Mouse (Mus musculus): ENCODE results near the gene Gm49345.
A peak's percentile ranks its signal among the peaks of the same experiment; 100 is the strongest.
"Not testable (repeated sequence)": the region's sequence is repeated elsewhere in the genome, so short reads cannot be mapped to it uniquely, and the experiment has no call there.

Gene Gm49345

DNA sequence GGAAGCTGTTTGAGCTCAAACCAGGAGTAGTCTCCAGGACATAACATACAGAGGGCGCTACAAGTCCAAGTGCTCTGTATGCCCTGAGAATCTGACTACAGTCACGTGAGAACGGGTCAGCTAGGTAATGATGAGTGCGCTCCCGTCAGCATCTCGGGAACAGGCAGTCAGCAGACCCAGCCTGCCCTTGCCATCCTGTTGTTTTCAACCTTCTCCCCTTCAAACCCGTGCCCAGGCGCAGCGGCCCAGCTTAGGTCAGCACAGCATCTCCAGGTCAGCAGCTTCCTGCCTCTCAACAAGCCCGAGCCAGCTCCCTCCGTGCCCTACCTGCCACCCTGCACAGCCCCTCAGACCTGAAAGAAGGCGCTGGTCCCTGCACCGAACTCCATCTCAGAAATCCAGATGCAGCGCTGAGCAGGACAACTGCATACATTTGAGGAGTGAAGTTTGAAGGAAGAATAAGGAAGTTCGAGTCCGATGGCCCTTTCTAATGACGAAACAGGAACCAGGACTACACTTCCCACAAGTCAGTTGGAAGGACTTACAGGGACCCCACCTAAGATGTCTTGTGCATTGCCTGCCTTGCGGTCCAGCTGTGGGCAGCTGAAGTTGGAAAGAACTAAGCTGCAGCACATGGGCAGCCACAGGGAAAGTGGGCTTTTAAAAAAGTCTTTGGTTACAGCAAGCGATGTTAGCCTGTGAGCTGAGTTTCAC lies at the start of gene Gm49345, which contains the start of gene Zfp729a:
Gene Gm49345, minus strand, starts transcription at position 476 of the 714 bp plus-strand sequence.
Gene Zfp729a, minus strand, starts transcription at position 498 of the 714 bp plus-strand sequence.
- peak; percentile 91 for DNase-seq

DNA sequence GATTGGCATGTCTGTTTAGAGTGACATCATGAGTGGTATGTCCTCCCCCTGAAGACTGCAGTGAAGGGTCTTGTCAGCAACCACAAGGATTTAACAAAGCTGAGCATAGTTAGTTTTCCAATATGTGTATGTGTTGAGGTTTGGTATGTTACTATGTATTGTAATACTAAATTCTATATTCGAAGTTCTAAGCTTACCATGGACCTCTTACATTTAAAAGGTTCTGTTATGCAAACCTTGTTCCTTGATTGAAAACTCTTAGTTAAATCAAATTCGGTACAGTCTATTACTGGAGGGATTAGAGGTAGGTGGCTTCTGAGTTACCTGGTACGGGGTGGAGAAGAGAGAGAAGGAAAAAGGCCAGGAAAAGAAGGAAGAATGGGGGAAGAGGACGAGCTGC lies 49.4 kb upstream of the Gm49345 start, which contains the start of gene Zfp738:
Gene Zfp738, minus strand, starts transcription at position 101 of the 400 bp plus-strand sequence.
- DNase-seq = no peak

DNA sequence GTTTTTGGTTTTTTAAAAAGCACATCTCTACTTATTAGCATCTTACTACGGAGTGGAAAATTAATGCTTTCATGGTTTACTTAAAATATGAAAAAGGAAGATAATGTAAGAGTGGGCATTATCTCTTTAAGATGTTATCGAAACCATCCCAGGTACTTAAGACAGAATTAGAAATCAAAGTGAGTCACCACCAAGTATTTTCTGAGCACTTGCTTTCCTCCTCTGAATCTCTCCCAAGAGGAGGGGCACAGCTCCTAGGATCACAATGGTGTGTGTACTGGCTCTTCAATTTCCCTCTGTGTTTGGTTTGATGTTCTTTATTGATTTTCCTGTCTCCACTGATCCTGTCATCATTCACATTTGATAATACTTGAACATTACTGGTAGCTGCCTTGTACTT lies 46.3 kb upstream of the Gm49345 start:
- DNase-seq = not testable (repeated sequence)

DNA sequence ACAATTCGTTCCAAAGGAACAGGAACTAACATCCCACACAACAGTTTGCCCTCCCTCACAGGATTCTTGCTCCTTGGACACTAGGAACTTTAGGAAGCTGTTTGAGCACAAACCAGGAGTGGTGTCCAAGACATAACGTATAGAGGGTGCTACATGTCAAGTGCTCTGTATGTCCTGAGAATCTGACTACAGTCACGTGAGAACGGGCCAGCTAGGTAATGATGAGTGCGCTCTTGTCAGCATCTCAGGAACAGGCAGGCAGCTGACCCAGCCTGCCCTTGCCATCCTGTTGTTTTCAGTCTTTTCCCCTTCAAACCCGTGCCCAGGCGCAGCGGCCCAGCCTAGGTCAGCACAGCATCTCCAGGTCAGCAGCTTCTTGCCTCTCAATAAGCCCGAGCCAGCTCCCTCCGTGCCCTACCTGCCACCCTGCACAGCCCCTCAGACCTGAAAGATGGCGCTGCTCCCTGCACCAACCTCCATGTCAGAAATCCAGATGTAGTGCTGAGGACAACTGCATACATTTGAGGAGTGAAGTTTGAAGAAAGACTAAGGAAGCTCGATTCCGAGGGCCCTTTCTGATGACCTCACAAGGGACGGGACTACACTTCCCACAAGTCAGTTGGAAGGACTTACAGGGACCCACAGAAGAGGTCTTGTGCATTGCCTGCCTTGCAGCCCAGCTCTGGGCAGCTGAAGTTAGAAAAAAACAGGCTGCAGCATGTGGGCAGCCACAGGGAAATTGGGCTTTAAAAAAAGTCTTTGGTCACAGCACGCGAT lies 45.6 kb upstream of the Gm49345 start:
- peak; percentile 91 for DNase-seq

DNA sequence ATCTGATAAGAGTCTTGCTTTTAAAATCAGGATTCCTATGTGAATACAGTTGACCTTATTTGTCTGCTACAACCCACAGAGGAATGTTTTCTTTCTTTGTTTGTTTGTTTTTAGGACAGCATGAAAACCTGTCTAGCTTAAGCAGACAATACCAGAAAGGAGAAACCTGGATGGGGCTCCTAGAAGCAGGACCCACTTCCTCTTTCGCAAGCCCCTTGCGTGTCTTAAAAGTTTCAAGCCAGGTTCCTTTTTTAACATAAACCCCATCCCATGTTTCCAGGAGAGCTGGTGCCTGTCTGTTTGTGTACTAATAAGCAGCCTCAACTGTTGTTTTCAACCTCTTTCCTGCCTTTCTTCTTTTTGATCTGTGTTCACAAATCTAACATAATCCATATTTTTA lies 37.3 kb upstream of the Gm49345 start:
- no peak for DNase-seq

DNA sequence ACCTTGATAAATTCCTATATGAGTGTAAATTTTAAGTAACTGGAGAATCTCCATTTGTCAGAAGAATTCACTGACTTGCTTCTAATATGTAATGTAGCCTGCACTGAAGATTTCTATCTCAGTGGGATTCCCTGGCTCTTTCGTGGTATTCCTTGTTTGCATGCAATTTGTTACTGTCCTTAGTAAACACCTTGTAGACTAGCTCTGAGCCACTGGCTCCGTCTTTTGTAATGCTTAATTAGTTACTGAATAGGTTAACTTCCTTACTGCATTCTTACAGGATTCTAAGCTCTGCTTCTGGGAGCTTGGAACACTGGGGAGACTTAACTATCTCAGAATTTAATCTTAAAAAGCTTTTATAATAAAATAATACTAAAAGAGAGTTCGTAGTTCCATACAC lies 14.9 kb upstream of the Gm49345 start:
- DNase-seq = no peak

DNA sequence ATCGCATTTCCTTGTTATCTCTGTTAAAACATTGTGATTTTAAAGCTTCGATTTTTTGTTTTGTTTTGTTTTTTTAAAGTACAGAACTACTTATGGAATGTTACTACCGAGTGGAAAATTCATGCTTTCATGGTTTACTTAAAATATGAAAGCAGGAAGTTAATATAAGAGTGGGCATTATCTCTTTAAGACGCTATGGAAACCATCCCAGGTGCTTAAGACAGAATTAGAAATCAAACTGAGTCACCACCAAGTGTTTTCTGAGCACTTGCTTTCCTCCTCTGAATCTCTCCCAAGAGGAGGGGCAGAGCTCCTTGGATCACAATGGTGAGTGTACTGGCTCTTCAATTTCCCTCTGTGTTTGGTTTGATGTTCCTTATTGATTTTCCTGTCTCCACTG lies 27.5 kb downstream of the Gm49345 start:
- no peak for DNase-seq

DNA sequence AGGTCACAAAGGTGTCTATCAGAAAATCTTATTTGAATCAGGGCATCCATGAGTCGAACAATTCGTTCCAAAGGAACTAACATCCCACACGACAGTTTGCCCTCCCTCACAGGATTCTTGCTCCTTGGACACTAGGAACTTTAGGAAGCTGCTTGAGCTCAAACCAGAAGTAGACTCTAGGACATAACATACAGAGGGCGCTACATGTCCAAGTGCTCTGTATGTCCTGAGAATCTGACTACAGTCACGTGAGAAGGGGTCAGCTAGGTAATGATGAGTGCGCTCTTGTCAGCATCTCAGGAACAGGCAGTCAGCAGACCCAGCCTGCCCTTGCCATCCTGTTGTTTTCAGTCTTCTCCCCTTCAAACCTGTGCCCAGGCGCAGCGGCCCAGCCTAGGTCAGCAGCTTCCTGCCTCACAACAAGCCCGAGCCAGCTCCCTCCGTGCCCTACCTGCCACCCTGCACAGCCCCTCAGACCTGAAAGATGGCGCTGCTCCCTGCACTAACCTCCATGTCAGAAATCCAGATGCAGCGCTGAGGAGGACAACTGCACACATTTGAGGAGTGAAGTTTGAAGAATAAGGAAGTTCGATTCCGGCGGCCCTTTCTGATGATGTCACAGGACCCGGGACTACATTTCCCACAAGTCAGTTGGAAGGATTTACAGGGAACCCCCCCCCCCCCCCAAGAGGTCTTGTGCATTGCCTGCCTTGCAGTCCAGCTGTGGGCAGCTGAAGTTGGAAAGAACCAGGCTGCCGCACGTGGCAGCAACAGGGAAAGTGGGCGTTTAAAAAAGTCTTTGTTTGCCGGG lies 28.3 kb downstream of the Gm49345 start, which contains the start of gene Zfp729b:
Gene Zfp729b, minus strand, starts transcription at position 642 of the 811 bp plus-strand sequence.
- peak; percentile 87 for DNase-seq

DNA sequence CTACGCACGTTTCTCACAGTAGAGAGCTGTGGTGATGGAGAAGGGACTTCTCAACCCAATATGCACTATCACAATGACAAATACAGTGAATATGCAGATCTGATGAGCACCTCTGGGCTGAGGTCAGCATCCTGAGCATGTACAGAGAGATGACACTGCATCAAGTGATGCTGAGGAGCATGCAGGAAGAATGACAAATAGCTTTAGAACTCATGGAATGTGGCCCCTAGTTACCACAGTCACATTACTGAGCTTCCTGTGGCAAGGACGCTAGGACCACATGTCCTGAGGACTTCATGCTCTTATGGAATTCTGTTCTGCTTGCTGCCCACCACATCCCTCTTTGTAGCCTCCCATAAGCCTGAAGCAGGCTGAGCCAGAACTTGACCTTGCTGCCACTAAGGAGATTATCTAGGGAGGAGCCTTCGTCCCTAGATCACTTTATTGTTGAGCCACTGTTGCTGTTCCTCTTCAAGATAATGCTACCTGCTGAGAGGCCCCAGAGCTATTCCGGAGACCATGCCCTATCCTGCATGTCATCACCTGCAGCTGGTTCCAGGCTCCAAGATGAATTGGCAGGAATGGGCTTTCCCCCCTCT lies 64.9 kb downstream of the Gm49345 start:
- DNase-seq = no peak

DNA sequence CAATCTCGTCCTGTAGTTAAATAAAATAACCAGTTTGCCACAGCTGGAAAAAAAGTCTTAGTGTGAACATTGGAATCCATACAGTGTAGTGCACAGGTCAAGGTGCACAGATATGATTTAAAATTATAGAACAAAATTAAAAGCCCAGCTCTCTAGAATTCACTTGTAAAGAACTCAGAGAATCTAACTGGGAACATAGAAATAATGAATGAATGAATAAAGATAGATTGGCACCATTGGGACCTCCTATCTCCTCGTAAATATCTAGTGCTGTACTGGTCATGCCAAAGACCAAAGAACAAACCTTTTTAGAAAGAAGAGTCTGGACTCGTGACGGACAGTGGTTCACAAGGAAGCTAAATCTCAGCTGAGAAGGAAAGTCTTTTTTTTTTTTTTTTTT lies 83.8 kb downstream of the Gm49345 start, which contains the start of gene Zfp748:
Gene Zfp748, minus strand, starts transcription at position 101 of the 400 bp plus-strand sequence.
- no peak for DNase-seq

DNA sequence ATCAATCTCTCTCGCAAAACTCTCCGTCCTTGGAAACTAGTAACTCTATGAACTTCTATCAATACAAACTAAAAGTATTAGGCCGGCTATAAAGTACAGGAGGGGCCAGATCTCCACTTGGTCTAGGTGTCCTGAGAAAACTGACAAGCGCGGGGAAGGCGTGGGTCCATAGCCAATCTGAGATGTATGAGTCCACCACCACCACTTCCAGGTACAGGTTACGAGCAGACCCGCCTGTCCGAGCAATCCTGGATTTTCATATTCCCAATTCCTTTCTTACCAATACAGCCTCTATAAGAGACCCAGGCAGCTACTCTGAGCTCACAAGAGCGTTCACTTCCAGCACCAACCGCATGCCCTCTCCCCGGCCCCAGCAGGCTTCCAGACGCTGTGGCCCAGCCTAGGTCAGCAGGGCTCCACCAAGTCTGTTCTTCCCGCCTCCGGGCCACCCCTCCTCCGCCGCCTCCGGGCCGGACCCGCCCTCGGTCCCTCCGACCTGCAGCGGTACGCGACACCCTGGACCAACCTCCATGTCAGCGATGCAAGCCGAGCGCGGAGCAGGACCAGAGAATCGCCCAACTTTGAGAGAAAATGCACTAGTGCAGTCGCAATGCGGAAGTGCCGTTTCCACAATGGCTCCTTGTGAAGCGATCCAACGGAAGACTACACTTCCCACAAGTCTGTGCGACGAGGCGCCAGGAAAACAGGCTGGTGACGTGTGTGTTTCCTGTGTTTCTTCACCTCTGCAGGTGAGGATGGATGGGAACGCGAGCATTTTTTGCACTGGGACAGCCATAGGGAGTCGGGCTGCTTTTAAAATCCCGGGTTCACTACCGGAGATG lies 84.8 kb downstream of the Gm49345 start:
- peak; percentile 93 for DNase-seq

DNA sequence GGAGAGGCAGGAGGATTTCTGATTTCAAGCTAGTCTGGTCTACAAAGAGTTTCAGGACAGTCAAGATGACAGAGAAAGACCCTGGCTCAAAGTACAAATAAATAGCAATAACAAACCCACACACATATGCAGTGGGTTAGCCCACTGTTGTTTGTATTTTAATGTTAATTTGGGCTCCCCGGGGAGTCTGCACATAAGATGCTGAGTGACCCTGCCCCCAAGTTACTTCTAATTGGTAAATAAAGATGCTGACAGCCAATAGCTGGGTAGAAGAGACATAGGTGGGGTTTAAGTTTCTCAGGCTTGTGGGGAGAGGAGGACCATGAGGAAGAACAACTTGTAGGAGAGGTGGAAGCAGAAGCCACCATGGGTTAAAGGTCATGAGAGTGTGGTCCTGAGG lies 91.6 kb downstream of the Gm49345 start:
- DNase-seq = no peak
